Mouse (Mus musculus) urinary bladder, postnatal 4 days (tissue): Measurements from ENCODE around the gene Sap30bp.
A peak's percentile ranks its signal among the peaks of the same experiment; 100 is the strongest.

Source experiments
- DNase-seq, 2 experiments: peaks; one replicate each; pipeline ENCODE4 v3.0.0; 2021 to 2022; ENCODE audit warnings: low spot score in 2 of 2

The Sap30bp gene

GRCm38 (mm10) chr11:115933108-115933746, at the start of gene Sap30bp, which contains the start of gene Recql5:
Gene Sap30bp (plus strand): TSS chr11:115933282.
Gene Recql5 (minus strand): TSS chr11:115933477.
- peak; percentile 95 to 98 for DNase-seq

- no peak for DNase-seq
Observed at GRCm38 (mm10) chr11:115884361-115884760, 48.7 kb upstream of the Sap30bp start.

DNA sequence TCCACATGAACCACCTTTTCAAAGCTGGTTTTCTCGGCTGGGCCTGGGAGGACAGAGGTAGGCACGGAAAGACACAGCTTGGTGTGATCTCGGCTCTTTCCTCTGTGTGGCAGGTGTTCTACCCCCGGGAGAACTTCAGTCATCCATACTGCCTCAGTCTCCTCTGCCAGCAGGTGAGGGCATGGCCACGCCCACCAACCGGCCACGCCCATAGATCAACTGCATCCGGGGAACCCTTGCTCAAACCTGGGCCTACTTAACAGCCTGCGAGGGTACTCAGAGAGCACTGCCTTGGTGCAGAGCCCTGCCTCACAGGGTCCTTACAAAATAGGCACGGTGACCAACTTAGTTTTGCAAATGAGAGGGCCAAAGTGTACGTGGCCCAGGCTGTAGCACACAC, 47.8 kb upstream of the Sap30bp start:
- no peak for DNase-seq

DNA sequence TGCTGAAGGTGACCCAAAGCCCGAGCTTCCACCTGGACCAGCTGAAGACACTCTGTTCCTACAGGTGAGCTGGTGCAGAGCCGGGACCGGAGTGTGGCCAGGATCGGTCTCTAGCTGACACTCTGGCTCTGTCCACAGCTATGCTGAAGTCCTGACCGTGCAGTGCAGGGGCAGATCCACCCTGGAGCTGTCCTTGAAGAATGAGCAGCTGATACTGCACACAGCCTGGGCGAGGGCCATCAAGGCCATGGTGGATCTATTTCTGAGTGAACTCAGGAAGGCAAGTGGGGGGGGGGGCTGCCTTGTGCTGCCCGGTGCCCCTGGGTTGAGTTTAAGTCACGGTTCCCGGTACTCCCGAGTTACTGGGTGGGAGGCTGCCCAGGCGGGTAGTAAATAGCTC, 46.6 kb upstream of the Sap30bp start:
- no peak for DNase-seq

DNA sequence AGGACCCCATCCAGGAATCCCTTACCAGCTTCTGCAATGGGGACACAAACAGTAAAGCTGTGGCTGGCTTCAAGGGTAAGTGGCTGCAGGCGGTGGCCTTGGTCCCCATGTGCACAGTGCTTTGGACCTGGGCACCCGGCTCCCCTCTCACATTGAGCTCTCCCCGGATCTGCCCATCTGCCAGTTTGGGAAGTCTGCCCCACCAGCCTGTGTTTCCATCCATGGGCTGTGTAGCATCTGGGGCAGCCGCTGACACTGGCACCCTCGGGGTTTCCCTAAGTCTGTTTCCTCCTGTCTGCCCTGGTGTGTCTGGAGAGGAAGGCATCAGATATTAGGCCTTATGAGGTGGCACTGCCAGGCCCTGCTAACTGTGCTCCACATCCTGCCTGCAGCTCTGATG, 45.1 kb upstream of the Sap30bp start:
- DNase-seq = no peak

GRCm38 (mm10) chr11:115889159-115889558, 43.9 kb upstream of the Sap30bp start:
- no peak for DNase-seq

DNA sequence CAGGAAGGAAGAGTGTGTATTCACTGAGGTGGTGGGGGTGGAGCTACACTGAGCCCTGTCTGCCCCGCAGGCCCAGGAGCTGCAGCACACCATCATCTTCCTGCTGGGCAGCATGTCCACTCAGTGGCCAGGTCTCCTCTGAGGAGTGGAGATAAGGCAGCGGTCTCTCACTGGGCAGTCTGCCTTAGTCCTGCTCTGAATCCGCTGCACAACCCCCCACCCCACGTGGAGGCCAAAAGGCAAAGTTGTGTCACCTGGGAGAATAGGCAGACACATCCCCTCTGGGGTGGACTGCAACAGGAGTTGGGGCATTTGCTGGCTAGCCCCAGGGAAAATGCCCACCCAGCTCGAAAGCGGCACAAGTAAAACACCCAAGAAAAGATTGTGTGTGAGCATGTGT, 40.9 kb upstream of the Sap30bp start:
- DNase-seq = no peak

GRCm38 (mm10) chr11:115893071-115893470, 40.0 kb upstream of the Sap30bp start:
- no peak for DNase-seq

DNA sequence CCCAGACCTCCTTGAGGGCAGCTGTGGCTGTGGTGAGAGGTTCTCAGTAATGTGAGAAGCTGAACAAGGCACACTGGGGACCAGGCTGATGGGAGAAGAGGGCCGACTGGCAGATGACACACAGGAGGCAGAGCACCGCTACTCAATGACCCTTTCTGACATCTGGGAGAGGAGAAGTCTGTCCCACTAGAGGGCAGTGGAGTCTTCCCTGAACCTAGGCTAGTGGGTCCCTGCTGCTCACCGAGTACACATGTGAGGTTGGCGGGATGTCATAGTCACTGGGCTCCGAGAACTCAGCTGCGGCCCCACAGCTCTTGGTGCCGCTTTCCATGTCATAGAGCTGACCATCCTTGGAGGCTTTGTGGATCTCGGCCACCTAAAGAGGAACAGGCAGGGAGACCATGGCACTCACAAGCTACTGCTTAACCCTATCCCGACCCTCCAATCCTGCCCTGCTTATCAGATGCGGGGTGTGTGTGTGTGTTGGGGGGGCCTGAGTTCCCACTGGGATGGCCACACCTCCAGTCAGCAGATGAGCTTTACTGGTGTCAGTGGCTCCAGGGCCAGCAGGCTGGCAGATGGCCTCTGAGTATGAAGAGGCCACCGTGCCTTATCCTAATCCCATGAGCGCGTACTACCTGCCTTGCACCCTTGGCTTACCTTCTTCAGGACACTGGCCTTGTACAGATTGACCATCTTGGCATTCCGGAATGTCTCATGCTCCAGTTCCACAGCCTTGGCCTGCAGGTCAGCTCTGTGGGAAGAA, 38.1 kb upstream of the Sap30bp start:
- no peak for DNase-seq

DNA sequence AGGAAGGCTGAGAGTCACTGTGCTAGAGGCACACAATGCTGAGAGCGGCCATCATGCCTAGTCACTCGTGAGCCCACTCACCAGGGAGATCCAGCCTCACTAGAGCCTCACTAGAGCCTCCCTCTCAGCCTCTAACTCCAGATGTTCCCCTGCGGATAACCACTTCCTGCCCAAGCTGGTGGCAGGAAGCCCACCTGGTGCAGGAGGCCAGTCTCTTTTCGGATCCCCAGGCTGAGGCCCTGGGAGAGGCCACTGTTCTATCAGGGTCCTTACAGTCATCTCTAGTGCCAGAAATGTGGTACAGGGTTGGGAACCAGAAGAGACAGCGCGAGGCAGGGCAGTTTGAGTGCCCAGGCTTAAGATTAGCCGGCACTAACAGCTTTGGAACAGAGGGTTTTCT, 34.6 kb upstream of the Sap30bp start:
- DNase-seq = no peak

DNA sequence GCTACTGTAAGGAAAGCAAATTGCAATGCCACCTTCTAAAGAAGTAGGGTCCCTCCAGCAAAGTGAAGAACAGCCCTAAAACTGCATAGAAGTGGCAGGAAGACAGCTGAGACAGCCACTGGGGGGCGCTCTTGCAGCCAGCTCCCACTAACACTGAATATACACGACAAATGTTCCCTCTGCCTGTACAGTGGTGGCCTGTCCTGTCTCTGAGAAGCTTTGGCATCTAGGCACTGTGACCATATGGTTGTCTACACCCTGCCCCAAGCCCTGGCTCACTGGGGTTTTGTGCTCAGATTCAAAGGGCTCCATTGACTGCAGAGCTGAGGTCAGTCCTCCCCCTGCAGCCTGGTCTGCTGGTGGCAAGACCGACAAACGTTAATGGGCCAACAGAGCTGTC, 34.2 kb upstream of the Sap30bp start:
- no peak for DNase-seq

DNA sequence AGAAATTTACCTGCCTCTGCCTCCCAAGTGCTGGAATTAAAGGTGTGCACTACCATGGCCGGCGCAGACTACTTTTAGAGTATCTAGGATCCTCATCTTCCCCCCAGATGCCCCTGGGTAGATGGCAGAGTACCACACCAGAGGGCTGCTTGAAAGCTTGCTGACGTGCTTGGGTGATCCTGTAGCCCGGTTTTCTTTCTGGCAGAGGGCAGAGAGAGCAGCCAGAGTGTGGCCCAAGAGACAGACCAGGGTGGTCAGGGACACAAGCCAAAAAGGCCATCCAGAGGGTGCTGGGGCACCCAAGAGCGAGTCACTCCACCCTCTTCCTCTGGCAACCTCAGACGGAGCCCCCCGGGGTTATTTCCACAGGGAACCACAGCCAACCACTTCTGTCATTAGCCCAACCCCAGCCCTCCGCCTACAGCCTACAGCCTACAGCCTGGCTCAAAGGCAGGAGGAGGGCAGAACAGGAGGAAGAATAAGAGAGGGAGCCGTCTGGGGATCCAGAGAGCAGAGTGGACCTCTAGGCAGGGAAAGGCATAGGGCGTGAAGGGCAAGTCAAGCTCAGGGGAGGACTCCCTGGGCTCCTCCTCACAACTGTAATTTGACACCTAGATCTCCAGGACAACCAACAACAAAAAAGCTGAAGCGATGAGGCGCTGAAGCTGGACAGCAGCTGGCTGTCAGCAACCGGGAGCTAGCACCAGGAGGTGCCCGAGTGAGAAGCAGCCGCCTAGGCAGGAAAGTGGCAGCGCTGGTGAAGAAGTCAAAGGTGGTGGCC, 33.4 kb upstream of the Sap30bp start, which contains the start of gene Smim5:
TSS of gene Smim5 (plus strand) at position 481 of the 781 bp plus-strand sequence.
- DNase-seq = peak; percentile 50 to 65

- no peak for DNase-seq
Observed at GRCm38 (mm10) chr11:115900561-115901337, 32.3 kb upstream of the Sap30bp start.

GRCm38 (mm10) chr11:115901338-115902161, 31.5 kb upstream of the Sap30bp start:
- no peak for DNase-seq

GRCm38 (mm10) chr11:115902177-115902576, 30.9 kb upstream of the Sap30bp start:
- no peak for DNase-seq

- DNase-seq = peak; percentile 54 to 75
Observed at GRCm38 (mm10) chr11:115902831-115903230, 30.3 kb upstream of the Sap30bp start.

GRCm38 (mm10) chr11:115903384-115904230, 29.5 kb upstream of the Sap30bp start:
- DNase-seq = peak; percentile 55 to 57

DNA sequence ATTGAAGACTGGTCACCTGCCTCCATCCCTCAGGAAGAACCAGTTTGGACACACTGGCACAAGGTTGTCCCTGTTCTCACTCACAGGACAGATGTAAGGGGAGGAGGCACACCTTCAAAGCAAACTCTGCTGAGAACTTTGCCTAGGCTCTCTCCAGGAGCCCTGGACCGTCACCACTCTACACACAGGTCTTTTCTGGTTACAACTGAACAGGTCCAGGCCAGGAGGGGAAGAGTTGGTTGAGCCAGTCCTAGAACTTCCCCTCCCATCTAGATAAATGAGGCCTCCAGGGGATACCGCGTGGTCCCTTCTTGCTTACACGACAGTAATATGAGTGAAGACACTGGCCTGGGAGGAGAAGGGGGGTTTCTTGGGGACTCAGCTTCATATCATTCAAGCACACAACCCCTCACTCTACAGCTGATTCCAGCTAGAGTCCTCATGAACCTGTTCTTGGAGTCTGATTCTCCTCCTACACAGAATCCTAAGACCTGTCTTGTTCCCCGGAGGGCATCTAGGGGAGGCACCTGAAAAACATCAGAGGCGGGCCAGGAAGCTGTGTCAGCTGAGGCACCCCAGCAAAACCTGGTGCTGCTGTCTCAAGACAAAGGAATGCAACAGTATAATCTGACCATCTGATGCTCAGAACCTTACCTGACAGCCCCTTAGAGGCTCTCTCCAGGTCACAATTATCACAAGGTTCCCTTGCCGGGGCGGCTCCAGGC, 28.7 kb upstream of the Sap30bp start:
- no peak for DNase-seq
